Mouse (Mus musculus) R1 (cell line): ENCODE data around the gene Pmf1.

Experiments used
- DNase-seq: peaks from one replicate; pipeline ENCODE4 v3.0.0-alpha.2; 2018; ENCODE audit warnings: low read depth, low spot score

Gene Pmf1

DNA sequence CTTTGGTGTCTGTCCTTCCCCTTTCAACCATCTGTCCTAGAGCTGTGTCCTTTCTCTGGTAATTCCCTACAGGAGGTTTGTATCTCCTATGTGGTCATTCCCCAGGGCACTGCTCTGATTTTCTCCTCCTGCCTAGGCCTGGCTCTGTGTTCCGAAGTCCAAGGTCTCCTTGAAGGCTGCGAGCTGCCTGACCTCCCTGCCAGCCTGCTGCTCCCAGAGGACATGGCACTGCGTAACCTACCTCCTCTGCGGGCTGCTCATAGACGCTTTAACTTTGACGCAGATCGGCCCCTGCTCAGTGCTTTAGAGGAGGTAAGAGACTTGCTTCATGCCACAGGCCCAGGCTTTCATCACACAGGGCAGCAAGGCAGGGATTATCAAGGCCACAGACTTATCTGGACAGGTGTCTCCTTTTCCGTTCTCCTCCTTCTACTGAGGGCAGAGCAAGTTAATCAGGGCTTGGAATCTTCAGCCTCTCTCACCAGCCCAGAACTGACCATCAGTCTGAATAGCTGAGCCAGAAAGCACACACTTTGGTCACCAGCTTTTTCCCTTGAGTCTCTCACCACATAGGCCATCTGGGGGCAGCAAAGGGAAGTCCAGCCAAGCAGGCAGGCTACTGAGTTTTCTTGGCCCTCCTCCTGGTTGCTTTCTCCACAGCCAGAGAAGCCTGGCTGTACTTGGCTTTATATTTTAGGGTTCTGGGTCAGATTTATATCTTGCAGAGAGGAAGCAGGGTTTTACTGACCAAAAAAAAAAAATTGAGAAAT is 55.5 kb downstream of the Pmf1 start:
- DNase-seq = no peak

DNA sequence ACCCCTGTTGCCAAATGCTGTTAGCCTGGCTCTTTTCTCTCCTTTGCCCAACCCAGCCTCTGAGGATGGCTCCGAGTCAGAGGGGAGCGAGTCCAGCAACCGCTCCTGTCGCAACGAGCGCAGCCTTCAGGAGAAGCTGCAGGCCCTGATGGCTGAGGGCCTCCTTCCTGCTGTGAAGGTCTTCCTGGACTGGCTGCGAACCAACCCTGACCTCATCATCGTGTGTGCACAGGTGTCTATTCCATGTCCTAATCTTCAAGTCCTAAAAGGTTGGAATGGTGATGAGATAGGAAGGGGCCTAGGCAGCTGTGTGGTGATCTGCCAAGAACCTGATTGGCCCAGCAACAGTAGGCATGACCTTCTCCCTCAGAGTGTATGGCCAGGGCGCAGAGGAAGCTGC is 57.2 kb downstream of the Pmf1 start:
- no peak for DNase-seq

DNA sequence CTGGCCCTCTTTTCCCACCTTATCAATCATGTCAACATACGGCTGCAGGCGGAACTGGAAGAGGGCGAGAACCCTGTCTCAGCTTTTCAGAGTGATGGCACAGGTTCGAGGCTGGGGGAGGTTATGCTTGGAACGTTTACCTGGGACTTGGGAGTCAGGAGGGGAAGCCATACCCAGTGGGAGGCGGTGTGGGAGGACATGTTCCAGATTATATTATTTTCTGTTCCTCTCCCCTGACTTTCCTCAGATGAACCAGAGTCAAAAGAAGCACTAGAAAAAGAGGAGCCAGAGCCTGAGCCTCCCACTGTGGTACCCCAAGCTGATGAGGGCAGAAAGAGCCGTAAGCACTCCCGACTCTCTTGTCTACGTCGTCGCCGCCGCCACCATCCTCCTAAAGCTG is 59.4 kb downstream of the Pmf1 start:
- DNase-seq = no peak
